Mouse (Mus musculus): ENCODE measurements around the gene Lsm10. TPM values are rescaled to one million over a fixed set of nuclear protein-coding genes. Genes with fewer than 3 reads are reported as not detected.

Gene Lsm10
- total and polyA plus RNA-seq, 3 experiments = 35.0 to 49.6 TPM; not detected in 1

- peak; percentile 72 for DNase-seq (ENCODE audit: low read depth, low spot score)
- peak overlapping the region; percentile 31 to 42 for H3K4me3 ChIP-seq (ENCODE audit: control insufficient read depth in 1 of 2, insufficient read depth in 1 of 2, low read depth in 2 of 2, low read length in 2 of 2)
These were observed 13.4 kb downstream of the Lsm10 start for GRCm38 (mm10) chr4:126109613-126110373.

DNA sequence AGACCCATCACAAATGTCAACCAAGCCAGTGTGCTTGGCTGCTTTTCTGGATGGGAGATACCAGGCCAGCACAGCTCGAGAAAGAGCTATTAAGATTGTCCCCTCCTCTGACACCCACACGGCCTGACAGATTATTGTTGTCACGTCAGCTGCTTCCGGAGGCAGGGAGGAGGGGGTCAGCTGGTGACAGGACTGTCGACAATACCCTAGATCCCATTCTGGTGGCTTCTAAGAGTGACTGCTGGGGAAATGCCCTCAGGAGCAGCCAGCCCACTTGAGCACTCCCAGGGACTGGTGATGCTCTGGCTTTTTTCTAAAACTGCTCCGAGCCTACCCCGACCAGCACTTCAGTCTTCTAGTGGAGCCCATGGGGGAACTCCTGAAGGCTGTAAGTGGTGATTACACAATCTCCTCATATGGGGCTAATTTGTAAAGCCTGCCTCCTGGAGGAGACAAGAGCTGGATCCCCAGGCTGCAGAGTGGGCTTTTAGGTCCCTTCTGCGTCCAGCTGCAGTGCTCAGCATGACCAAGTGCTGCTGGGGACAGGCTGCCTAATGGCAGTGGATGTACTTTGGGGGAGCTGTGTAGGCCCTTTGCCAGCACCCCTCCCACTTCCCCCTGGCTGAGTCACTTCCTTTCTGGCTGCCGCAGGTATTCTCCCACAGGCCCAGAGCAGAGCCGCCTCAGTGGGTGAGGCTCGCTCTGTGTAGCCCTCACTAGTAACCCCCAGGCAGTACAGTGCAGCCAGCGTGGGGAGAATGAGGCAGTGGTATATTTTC, 14.1 kb downstream of the Lsm10 start:
- peaks cover 1 to 36% of the 10 kb centered on the region in 2 experiments; a peak in 2 of 4 replicates for H3K36me3 ChIP-seq (ENCODE audit: control insufficient read depth in 1 of 2, insufficient read depth in 2 of 2, low read length in 2 of 2)
- H3K27ac ChIP-seq (ENCODE audit: control insufficient read depth, low read depth, low read length) = peak overlapping the region; percentile 77
- H3K79me2 ChIP-seq (ENCODE audit: control insufficient read depth, insufficient read depth, low read length, poor library complexity) = peaks cover 57% of the 10 kb centered on the region
- H3K9ac ChIP-seq (ENCODE audit: control insufficient read depth, low read depth, low read length, poor library complexity, severe bottlenecking) = peak overlapping the region; percentile 55
- H3K27me3 ChIP-seq (ENCODE audit: control insufficient read depth in 1 of 2, insufficient read depth in 2 of 2, low read length in 2 of 2) = no peaks in the 10 kb centered on the region
- peak overlapping the region; percentile 31 to 42 for H3K4me3 ChIP-seq (ENCODE audit: control insufficient read depth in 1 of 2, insufficient read depth in 1 of 2, low read depth in 2 of 2, low read length in 2 of 2)
- DNase-seq (ENCODE audit: low read depth, low spot score) = peak; percentile 94
- no peaks in the 10 kb centered on the region for H3K9me3 ChIP-seq (replicated peaks; ENCODE audit: insufficient read depth, low read length)
- H3K4me1 ChIP-seq (ENCODE audit: control insufficient read depth in 1 of 2, insufficient read depth in 2 of 2, low read length in 2 of 2) = peaks cover 9 to 43% of the 10 kb centered on the region in 2 experiments
- TF ChIP-seq KAT2A (conservative IDR thresholded peaks at IDR 0.05; ENCODE audit: low read depth, low read length) = no peak
- TF ChIP-seq E2F4 (IDR thresholded peaks at IDR 0.05; ENCODE audit: borderline replicate concordance, low read depth, low read length) = no peak
- peak; percentile 86 for TF ChIP-seq TBP (IDR thresholded peaks at IDR 0.05; ENCODE audit: low read depth, low read length)
- TF ChIP-seq MYB (IDR thresholded peaks at IDR 0.05; ENCODE audit: low read depth, low read length) = no peak
- TF ChIP-seq TAL1 (IDR thresholded peaks at IDR 0.05; ENCODE audit: low read length) = no peak
- TF ChIP-seq ZKSCAN1 (IDR thresholded peaks at IDR 0.05; ENCODE audit: low read depth, low read length) = no peak
- peak; percentile 87 for TF ChIP-seq USF1 (IDR thresholded peaks at IDR 0.05; ENCODE audit: low read depth, low read length)
- TF ChIP-seq EP300 (IDR thresholded peaks at IDR 0.05; ENCODE audit: low read depth in 1 of 2, low read length in 2 of 2) = peak; percentile 68 to 72; a peak in 3 of 4 replicates
- TF ChIP-seq POLR2AphosphoS5 (IDR thresholded peaks at IDR 0.05; ENCODE audit: borderline replicate concordance, low read depth, low read length) = no peak
- peak; percentile 94 for TF ChIP-seq SIN3A (IDR thresholded peaks at IDR 0.05; ENCODE audit: low read length)
- TF ChIP-seq POLR2A (IDR thresholded peaks at IDR 0.05; ENCODE audit: control insufficient read depth in 1 of 2, insufficient read depth in 1 of 2, low read depth in 1 of 2, low read length in 2 of 2, poor library complexity in 1 of 2) = peak; percentile 48 to 79; a peak in 3 of 4 replicates
- peak; percentile 27; the same call in 1 of the 2 replicates for TF ChIP-seq MAFK (IDR thresholded peaks at IDR 0.05; ENCODE audit: borderline replicate concordance, low read depth, low read length)
- TF ChIP-seq UBTF (IDR thresholded peaks at IDR 0.05; ENCODE audit: borderline replicate concordance, insufficient read depth, low read depth, low read length) = no peak
- no peak for TF ChIP-seq RAD21 (IDR thresholded peaks at IDR 0.05; ENCODE audit: low read depth, low read length)
- no peak for TF ChIP-seq SMC3 (IDR thresholded peaks at IDR 0.05; ENCODE audit: low read depth, low read length)
- TF ChIP-seq POLR2AphosphoS2 (IDR thresholded peaks at IDR 0.05; ENCODE audit: low read length) = no peak
- no peak for TF ChIP-seq ZNF384 (IDR thresholded peaks at IDR 0.05; ENCODE audit: low read depth, low read length)
- peak; percentile 70 for TF ChIP-seq HCFC1 (IDR thresholded peaks at IDR 0.05; ENCODE audit: low read depth, low read length)
- no peak for TF ChIP-seq RCOR1 (IDR thresholded peaks at IDR 0.05; ENCODE audit: low read depth, low read length)
- peak; percentile 98 for TF ChIP-seq MAX (IDR thresholded peaks at IDR 0.05; ENCODE audit: low read length)
- peak; percentile 54; the same call in 1 of the 2 replicates for TF ChIP-seq ELF1 (IDR thresholded peaks at IDR 0.05; ENCODE audit: low read depth, low read length)
- no peak for TF ChIP-seq CHD2 (IDR thresholded peaks at IDR 0.05; ENCODE audit: low read length)
- TF ChIP-seq MEF2A (IDR thresholded peaks at IDR 0.05; ENCODE audit: extremely low read depth, insufficient replicate concordance, low read depth, low read length, poor library complexity, severe bottlenecking) = no peak
- peak; percentile 34; the same call in 1 of the 2 replicates for TF ChIP-seq TCF12 (IDR thresholded peaks at IDR 0.05; ENCODE audit: low read depth, low read length)

More at GRCm38 (mm10) chr4:126109613-126110373, 13.4 kb downstream of the Lsm10 start:
- Histone ChIP-seq H3K27me3 (ENCODE audit: control insufficient read depth in 1 of 2, insufficient read depth in 2 of 2, low read length in 2 of 2) (no peaks in the 10 kb centered on the region), H3K4me1 (ENCODE audit: control insufficient read depth in 1 of 2, insufficient read depth in 2 of 2, low read length in 2 of 2) (peaks cover 14 to 48% of the 10 kb centered on the region in 2 experiments), H3K27ac (ENCODE audit: control insufficient read depth, low read depth, low read length) (peak overlapping the region; percentile 77), H3K79me2 (ENCODE audit: control insufficient read depth, insufficient read depth, low read length, poor library complexity) (peaks cover 63% of the 10 kb centered on the region), H3K9me3 (replicated peaks; ENCODE audit: insufficient read depth, low read length) (no peaks in the 10 kb centered on the region), H3K9ac (ENCODE audit: control insufficient read depth, low read depth, low read length, poor library complexity, severe bottlenecking) (peak overlapping the region; percentile 55), H3K36me3 (ENCODE audit: control insufficient read depth in 1 of 2, insufficient read depth in 2 of 2, low read length in 2 of 2) (peaks cover 0 to 43% of the 10 kb centered on the region in 2 experiments; a peak in 2 of 4 replicates)
- TF ChIP-seq GABPA (IDR thresholded peaks at IDR 0.05; ENCODE audit: low read depth, low read length) (no peak), MAX (IDR thresholded peaks at IDR 0.05; ENCODE audit: low read length) (0 out of 2 replicates have a peak, but pooled peaks have one; percentile 5), E2F4 (IDR thresholded peaks at IDR 0.05; ENCODE audit: borderline replicate concordance, low read depth, low read length) (no peak), ZC3H11A (IDR thresholded peaks at IDR 0.05; ENCODE audit: low read depth, low read length) (no peak), USF1 (IDR thresholded peaks at IDR 0.05; ENCODE audit: low read depth, low read length) (0 out of 2 replicates have a peak, but pooled peaks have one; percentile 27), TCF12 (IDR thresholded peaks at IDR 0.05; ENCODE audit: low read depth, low read length) (no peak), BHLHE40 (IDR thresholded peaks at IDR 0.05; ENCODE audit: borderline replicate concordance, low read depth, low read length) (no peak), NELFE (IDR thresholded peaks at IDR 0.05; ENCODE audit: low read depth, low read length) (0 out of 2 replicates have a peak, but pooled peaks have one; percentile 24), EP300 (IDR thresholded peaks at IDR 0.05; ENCODE audit: low read depth in 1 of 2, low read length in 2 of 2) (peak in 1 of 2 experiments; percentile 8; a peak in 1 of 4 replicates), GATA1 (IDR thresholded peaks at IDR 0.05; ENCODE audit: low read depth, low read length) (peak; percentile 1; the same call in 1 of the 2 replicates)
